Mouse (Mus musculus) cortical plate, adult 2 months (tissue): Measurements from ENCODE around the gene Larp4b. TPM values are rescaled to one million over a fixed set of nuclear protein-coding genes. Genes with fewer than 3 reads are reported as not detected.
A peak's percentile ranks its signal among the peaks of the same experiment; 100 is the strongest.

ENCODE experiments used
- H3K27ac ChIP-seq: fragments of 200-500 bp; 2 replicates; pipeline ENCODE4 v1.5.1; 2012; ENCODE audit warnings: low read length, control low read depth, inconsistent platforms; ENCODE audit not compliant: insufficient read depth
- H3K4me1 ChIP-seq: fragments of 200-500 bp; 2 replicates; pipeline ENCODE4 v1.6.1; 2011; ENCODE audit warnings: low read length; ENCODE audit not compliant: control insufficient read depth, insufficient read depth
- H3K4me3 ChIP-seq: fragments of 200-500 bp; 2 replicates; pipeline ENCODE4 v1.5.1; 2011; ENCODE audit warnings: mild to moderate bottlenecking, low read length, control low read depth; ENCODE audit not compliant: insufficient read depth
- CTCF ChIP-seq: fragments of 200-500 bp; IDR thresholded peaks from 2 replicates; pipeline ENCODE4 v1.5.1; 2011; ENCODE audit warnings: mild to moderate bottlenecking, control low read depth, low read length; ENCODE audit not compliant: insufficient read depth; ENCODE audit errors: extremely low read depth
- POLR2A ChIP-seq: fragments of 200-500 bp; IDR thresholded peaks from 2 replicates; pipeline ENCODE4 v1.6.1; 2011; ENCODE audit warnings: mild to moderate bottlenecking, low read length, control low read depth; ENCODE audit not compliant: insufficient read depth; ENCODE audit errors: extremely low read depth
- polyA plus RNA-seq: library from polyadenylated mRNA; depleted of rRNA; stranded (reverse); fragments of >200 nt; gene quantifications from 2 replicates; pipeline ENCODE4 v1.2.3, GENCODE M21; 2012

Larp4b gene
- polyA plus RNA-seq, 1 experiment: 31.7 TPM

- Histone ChIP-seq H3K4me3 (no peak overlapping the region), H3K4me1 (peaks cover 5% of the 10 kb centered on the region), H3K27ac (no peak overlapping the region)
- no peak for TF ChIP-seq CTCF
- no peak for TF ChIP-seq POLR2A
Measured at GRCm38 (mm10) chr13:9120835-9121542, 27.3 kb downstream of the Larp4b start.

- TF ChIP-seq POLR2A (no peak), CTCF (no peak)
- no peak overlapping the region for H3K4me3 ChIP-seq
- no peak overlapping the region for H3K27ac ChIP-seq
- no peaks in the 10 kb centered on the region for H3K4me1 ChIP-seq
Measured at GRCm38 (mm10) chr13:9122045-9122444, 28.4 kb downstream of the Larp4b start.

- Histone ChIP-seq H3K4me3 (no peak overlapping the region), H3K4me1 (peaks cover 2% of the 10 kb centered on the region), H3K27ac (no peak overlapping the region)
- TF ChIP-seq CTCF: no peak
- TF ChIP-seq POLR2A: no peak
Measured at GRCm38 (mm10) chr13:9125193-9125592, 31.5 kb downstream of the Larp4b start.

DNA sequence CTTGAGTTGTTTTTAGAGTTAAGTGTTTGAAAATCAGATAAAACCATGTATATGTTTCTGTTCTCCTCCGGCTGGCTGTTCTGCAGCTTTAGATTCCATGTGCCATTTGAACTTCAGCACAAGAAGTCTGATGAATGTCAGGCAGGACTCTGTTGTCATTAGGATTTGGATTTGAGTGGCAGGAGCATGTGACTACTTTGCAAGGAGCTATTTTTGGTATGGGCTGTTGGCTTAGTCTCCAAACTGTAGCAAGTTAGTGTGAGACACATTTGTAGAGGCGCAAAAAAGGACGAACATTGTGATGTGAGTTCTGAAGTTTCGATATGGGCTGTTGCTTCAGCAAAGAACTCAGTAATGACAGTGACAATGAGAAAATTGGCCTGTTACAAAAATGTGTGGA is 34.0 kb downstream of the Larp4b start:
- Histone ChIP-seq H3K4me3 (no peak overlapping the region), H3K4me1 (peaks cover 2% of the 10 kb centered on the region), H3K27ac (no peak overlapping the region)
- no peak for TF ChIP-seq POLR2A
- TF ChIP-seq CTCF: no peak

- no peak overlapping the region for H3K4me3 ChIP-seq
- TF ChIP-seq CTCF (no peak), POLR2A (no peak)
- peaks cover 2% of the 10 kb centered on the region for H3K4me1 ChIP-seq
- no peak overlapping the region for H3K27ac ChIP-seq
Measured at GRCm38 (mm10) chr13:9128707-9129314, 35.1 kb downstream of the Larp4b start.

DNA sequence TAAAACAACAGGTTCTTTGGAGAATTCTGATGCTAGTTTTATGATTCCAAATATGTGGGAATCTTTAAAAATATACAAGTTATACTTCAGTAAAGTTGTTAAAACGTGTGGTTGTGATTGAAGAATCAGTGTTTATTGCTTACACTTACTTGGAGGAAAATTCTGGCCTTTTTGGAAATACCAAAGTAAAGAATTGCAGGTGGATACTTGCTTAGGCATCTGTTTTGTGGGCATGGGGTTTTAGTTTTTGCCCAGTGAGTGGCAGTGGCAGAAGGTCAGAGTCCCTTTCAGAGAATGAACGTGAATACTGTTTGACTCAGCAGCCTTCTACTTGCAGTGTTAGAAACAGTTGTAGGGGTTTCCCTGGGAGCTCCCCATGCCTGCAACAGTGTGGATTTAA is 40.7 kb downstream of the Larp4b start:
- H3K4me1 ChIP-seq: no peaks in the 10 kb centered on the region
- H3K4me3 ChIP-seq: no peak overlapping the region

DNA sequence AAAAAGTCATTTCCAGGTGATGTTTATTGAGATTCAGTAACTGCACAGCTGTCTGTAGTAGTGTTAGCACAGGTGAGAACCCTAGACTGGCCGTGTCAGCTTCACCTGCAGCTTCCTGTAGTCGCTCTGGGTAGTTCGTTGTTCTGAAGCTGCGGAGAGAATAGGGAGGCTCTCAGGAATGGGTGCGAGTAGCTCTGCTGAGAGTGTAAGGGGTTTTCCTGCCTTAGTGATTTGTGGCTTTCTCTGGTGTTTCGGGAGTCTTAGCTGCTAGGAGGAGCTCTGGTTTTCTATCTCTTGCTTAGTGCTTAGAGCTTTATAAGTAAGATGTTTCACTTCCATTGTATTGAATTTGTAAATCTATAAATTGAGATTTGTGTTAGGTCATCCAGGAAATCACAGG is 42.4 kb downstream of the Larp4b start:
- Histone ChIP-seq H3K27ac (no peak overlapping the region), H3K4me3 (no peak overlapping the region), H3K4me1 (no peaks in the 10 kb centered on the region; the same call in 1 of the 2 replicates)
- TF ChIP-seq POLR2A (no peak), CTCF (no peak)

More for the DNA sequence above, 40.7 kb downstream of the Larp4b start:
- no peak overlapping the region for H3K27ac ChIP-seq
- TF ChIP-seq POLR2A: no peak
- TF ChIP-seq CTCF: no peak

DNA sequence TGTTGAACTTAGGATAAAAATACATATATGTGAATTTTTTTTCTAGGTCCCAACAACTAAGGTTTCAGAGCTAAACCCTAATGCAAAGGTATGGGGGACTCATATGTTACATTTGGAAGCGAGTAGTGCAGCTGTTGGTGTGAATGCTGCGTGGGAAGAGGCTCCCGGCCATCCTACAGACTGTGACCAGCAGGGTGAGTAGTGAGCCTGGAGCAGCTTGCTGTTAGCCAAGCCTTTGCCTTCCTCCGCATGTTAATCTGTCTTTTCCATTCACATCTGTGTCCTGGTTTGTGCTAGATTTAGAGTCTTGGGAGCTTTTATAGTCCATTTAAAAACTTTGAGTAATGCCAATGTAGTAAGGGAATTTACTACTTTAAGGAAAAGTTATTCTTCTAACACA is 43.1 kb downstream of the Larp4b start:
- Histone ChIP-seq H3K4me1 (no peaks in the 10 kb centered on the region; the same call in 1 of the 2 replicates), H3K27ac (no peak overlapping the region), H3K4me3 (no peak overlapping the region)
- TF ChIP-seq CTCF (peak; percentile 41), POLR2A (no peak)

DNA sequence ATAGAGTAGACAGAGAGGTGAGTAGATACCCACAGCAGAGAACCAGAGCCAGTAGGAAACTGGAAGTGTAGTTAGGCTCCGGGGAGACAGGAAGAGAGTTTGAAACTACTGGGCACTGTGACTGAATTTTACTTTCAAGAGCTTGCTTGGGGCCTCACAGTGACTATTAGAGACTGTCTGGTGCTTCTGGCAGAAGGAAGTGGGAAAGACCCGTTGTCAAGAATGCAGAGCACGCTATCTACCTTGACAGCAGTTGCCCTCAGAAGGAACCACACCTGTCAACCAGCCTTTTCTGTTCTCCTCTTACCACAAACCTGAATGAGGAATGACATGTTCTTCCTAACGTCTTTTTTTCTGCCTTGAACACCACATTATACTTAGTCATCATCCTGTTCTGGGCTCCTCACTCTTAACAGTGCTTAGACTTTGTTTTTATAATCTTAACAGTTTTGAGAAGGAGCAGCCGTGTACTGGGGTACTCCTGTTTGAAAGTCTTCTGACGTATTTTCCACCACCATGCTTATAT is 45.8 kb downstream of the Larp4b start:
- no peaks in the 10 kb centered on the region; the same call in 1 of the 2 replicates for H3K4me1 ChIP-seq
- no peak overlapping the region for H3K4me3 ChIP-seq
- H3K27ac ChIP-seq: no peak overlapping the region
- TF ChIP-seq CTCF (no peak), POLR2A (no peak)

DNA sequence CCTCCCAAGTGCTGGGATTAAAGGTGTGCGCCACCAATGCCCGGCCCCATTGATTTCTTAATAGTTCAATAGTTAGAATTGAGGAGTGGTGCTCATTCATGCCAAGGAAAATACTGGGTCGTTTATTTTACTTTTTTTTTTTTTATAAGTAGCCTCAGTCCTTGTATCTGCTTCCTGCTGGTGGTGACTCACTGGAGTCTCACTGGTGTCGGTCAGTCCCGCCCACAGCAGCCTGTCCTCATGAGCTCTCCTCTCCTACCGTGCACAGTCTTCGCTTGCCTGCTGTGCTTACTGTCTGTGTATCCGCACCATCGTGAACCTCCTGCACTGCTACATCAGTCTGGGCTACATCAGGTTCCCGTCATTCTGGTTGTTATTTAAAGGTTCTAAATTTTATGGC is 46.5 kb downstream of the Larp4b start:
- Histone ChIP-seq H3K27ac (no peak overlapping the region), H3K4me3 (no peak overlapping the region), H3K4me1 (no peaks in the 10 kb centered on the region; the same call in 1 of the 2 replicates)
- TF ChIP-seq CTCF (no peak), POLR2A (no peak)
